Mouse (Mus musculus): ENCODE measurements around the gene Gm17606. TPM values are rescaled to one million over a fixed set of nuclear protein-coding genes. Genes with fewer than 3 reads are reported as not detected.

Gm17606 gene
- not detected for polyA plus RNA-seq (2021)

GRCm38 (mm10) chr14:54640946-54641304, at the start of gene Gm17606:
Gene Gm17606, plus strand, starts transcription at chr14:54640952.
- POLR2A ChIA-PET = no interaction called here
- TF ChIP-seq CTCF (IDR thresholded peaks at IDR 0.05) = no peak
- CTCF ChIA-PET = interaction anchor here (0.6 to 4.2 kb wide), 10 partner anchors 10 to 117 kb away, joined by 3 to 22 read pairs (median 4); partner anchors contain the start of gene Haus4
- DNase-seq (ENCODE audit: low read depth, low spot score) = no peak
- in situ Hi-C loops (cut with MboI; ENCODE audit: low pct_unique_long_range_greater_than_20kb) = loop anchor here (5.0 to 10.0 kb wide), 2 partner anchors 114 to 416 kb away; no protein-coding TSS in a partner anchor
- no peaks in the 10 kb centered on the region for H3K27me3 ChIP-seq
- ATAC-seq = peak; percentile 0

- ATAC-seq (no peak), DNase-seq (ENCODE audit: low read depth, low spot score) (no peak)
- ChIA-PET POLR2A (interaction anchor here (1.5 kb wide), 1 partner anchor 26 kb away, joined by 3 read pairs; no protein-coding TSS in a partner anchor), CTCF (no interaction called here)
- no peak for TF ChIP-seq CTCF (IDR thresholded peaks at IDR 0.05)
- no peaks in the 10 kb centered on the region for H3K27me3 ChIP-seq
- in situ Hi-C loops (cut with MboI; ENCODE audit: low pct_unique_long_range_greater_than_20kb) = no loop called here
These were observed 49.7 kb upstream of the Gm17606 start for GRCm38 (mm10) chr14:54591056-54591455.

GRCm38 (mm10) chr14:54592319-54592934, 48.3 kb upstream of the Gm17606 start:
- ATAC-seq (no peak), DNase-seq (ENCODE audit: low read depth, low spot score) (no peak)
- H3K27me3 ChIP-seq = no peaks in the 10 kb centered on the region
- CTCF ChIA-PET = interaction anchor here (1.2 to 1.5 kb wide), 2 partner anchors 9 to 13 kb away, joined by 3 read pairs; partner anchors contain the start of gene 4931414P19Rik
- POLR2A ChIA-PET = interaction anchor here (0.6 kb wide), 1 partner anchor 382 kb away, joined by 3 read pairs; no protein-coding TSS in a partner anchor
- in situ Hi-C loops (cut with MboI; ENCODE audit: low pct_unique_long_range_greater_than_20kb) = no loop called here
- TF ChIP-seq CTCF (IDR thresholded peaks at IDR 0.05) = no peak

- CTCF ChIA-PET = interaction anchor here (1.0 to 1.8 kb wide), 3 partner anchors 14 to 24 kb away, joined by 3 to 5 read pairs (median 3); no protein-coding TSS in a partner anchor
- TF ChIP-seq CTCF (IDR thresholded peaks at IDR 0.05) = no peak
- in situ Hi-C loops (cut with MboI; ENCODE audit: low pct_unique_long_range_greater_than_20kb) = no loop called here
- ATAC-seq (no peak), DNase-seq (ENCODE audit: low read depth, low spot score) (no peak)
- POLR2A ChIA-PET = interaction anchor here (0.7 kb wide), 1 partner anchor 20 kb away, joined by 4 read pairs; no protein-coding TSS in a partner anchor
- H3K27me3 ChIP-seq = no peaks in the 10 kb centered on the region
These were observed 46.7 kb upstream of the Gm17606 start for GRCm38 (mm10) chr14:54594055-54594454.

GRCm38 (mm10) chr14:54594631-54595414, 45.9 kb upstream of the Gm17606 start:
- H3K27me3 ChIP-seq = no peaks in the 10 kb centered on the region
- no peak for ATAC-seq
- in situ Hi-C loops (cut with MboI; ENCODE audit: low pct_unique_long_range_greater_than_20kb) = no loop called here
- CTCF ChIA-PET = interaction anchor here (0.7 to 2.6 kb wide), 6 partner anchors 11 to 25 kb away, joined by 3 to 13 read pairs (median 3); no protein-coding TSS in a partner anchor
- POLR2A ChIA-PET = interaction anchor here (0.7 kb wide), 1 partner anchor 9 kb away, joined by 3 read pairs; no protein-coding TSS in a partner anchor
- TF ChIP-seq CTCF (IDR thresholded peaks at IDR 0.05) = no peak
- no peak for DNase-seq (ENCODE audit: low read depth, low spot score)

GRCm38 (mm10) chr14:54597084-54597483, 43.7 kb upstream of the Gm17606 start:
- ATAC-seq (no peak), DNase-seq (ENCODE audit: low read depth, low spot score) (no peak)
- TF ChIP-seq CTCF (IDR thresholded peaks at IDR 0.05) = no peak
- in situ Hi-C loops (cut with MboI; ENCODE audit: low pct_unique_long_range_greater_than_20kb) = no loop called here
- ChIA-PET CTCF (interaction anchor here (2.6 kb wide), 1 partner anchor 13 kb away, joined by 13 read pairs; no protein-coding TSS in a partner anchor), POLR2A (interaction anchor here (0.7 kb wide), 1 partner anchor 24 kb away, joined by 3 read pairs; no protein-coding TSS in a partner anchor)
- H3K27me3 ChIP-seq = no peaks in the 10 kb centered on the region

GRCm38 (mm10) chr14:54601601-54602000, 39.2 kb upstream of the Gm17606 start:
- ATAC-seq = no peak
- POLR2A ChIA-PET = interaction anchor here (0.6 kb wide), 1 partner anchor 47 kb away, joined by 7 read pairs; no protein-coding TSS in a partner anchor
- in situ Hi-C loops (cut with MboI; ENCODE audit: low pct_unique_long_range_greater_than_20kb) = no loop called here
- no peaks in the 10 kb centered on the region for H3K27me3 ChIP-seq
- CTCF ChIA-PET = interaction anchor here (1.1 to 1.2 kb wide), 2 partner anchors 14 to 18 kb away, joined by 3 read pairs; no protein-coding TSS in a partner anchor
- no peak for DNase-seq (ENCODE audit: low read depth, low spot score)
- TF ChIP-seq CTCF (IDR thresholded peaks at IDR 0.05) = no peak

- POLR2A ChIA-PET = no interaction called here
- no peak for TF ChIP-seq CTCF (IDR thresholded peaks at IDR 0.05)
- in situ Hi-C loops (cut with MboI; ENCODE audit: low pct_unique_long_range_greater_than_20kb) = no loop called here
- H3K27me3 ChIP-seq = no peaks in the 10 kb centered on the region
- ATAC-seq (no peak), DNase-seq (ENCODE audit: low read depth, low spot score) (no peak)
- CTCF ChIA-PET = no interaction called here
These were observed 38.1 kb upstream of the Gm17606 start for GRCm38 (mm10) chr14:54602613-54603012.

- ChIA-PET CTCF (no interaction called here), POLR2A (no interaction called here)
- TF ChIP-seq CTCF (IDR thresholded peaks at IDR 0.05) = no peak
- DNase-seq (ENCODE audit: low read depth, low spot score) (no peak), ATAC-seq (peak; percentile 99)
- no peaks in the 10 kb centered on the region for H3K27me3 ChIP-seq
- in situ Hi-C loops (cut with MboI; ENCODE audit: low pct_unique_long_range_greater_than_20kb) = no loop called here
These were observed 37.6 kb upstream of the Gm17606 start for GRCm38 (mm10) chr14:54603038-54603654.

- ATAC-seq (no peak), DNase-seq (ENCODE audit: low read depth, low spot score) (no peak)
- in situ Hi-C loops (cut with MboI; ENCODE audit: low pct_unique_long_range_greater_than_20kb) = no loop called here
- no peaks in the 10 kb centered on the region for H3K27me3 ChIP-seq
- ChIA-PET POLR2A (interaction anchor here (0.7 to 0.9 kb wide), 2 partner anchors 13 to 32 kb away, joined by 3 to 4 read pairs; no protein-coding TSS in a partner anchor), CTCF (no interaction called here)
- no peak for TF ChIP-seq CTCF (IDR thresholded peaks at IDR 0.05)
These were observed 37.1 kb upstream of the Gm17606 start for GRCm38 (mm10) chr14:54603686-54604085.

Measured in Patski (cell line).